Mouse (Mus musculus) left cerebral cortex, adult 2 months (tissue): ENCODE measurements around the gene Gtf2a1. TPM values are rescaled to one million over a fixed set of nuclear protein-coding genes. Genes with fewer than 3 reads are reported as not detected.

ENCODE experiments used
- DNase-seq, 2 experiments: peaks; one replicate each; pipeline ENCODE4 v3.0.0; 2021 to 2022; ENCODE audit warnings: low spot score in 2 of 2, mixed read lengths in 1 of 2; ENCODE audit errors: extremely low spot score in 1 of 2
- H3K27ac ChIP-seq: fragments of 200-600 bp; 2 replicates; pipeline ENCODE4 v1.8.1; 2022
- H3K4me3 ChIP-seq: fragments of 200-600 bp; 2 replicates; pipeline ENCODE4 v1.8.1; 2022
- CTCF ChIP-seq: fragments of 200-600 bp; IDR thresholded peaks from 2 replicates; pipeline ENCODE4 v1.8.1; 2022; ENCODE audit warnings: antibody characterized with exemption, mild to moderate bottlenecking, moderate library complexity
- intact Hi-C: fragments of 180-260 bp; cut with DNase I; formaldehyde crosslinking; loops from one replicate; pipeline ENCODE4 v1.15.1; 2025
- total RNA-seq, 2 experiments: library from RNA; stranded (reverse); gene quantifications; 2 replicates each; pipeline ENCODE4 v1.2.3; 2021

Gene Gtf2a1
- total RNA-seq, 2 experiments from 2014 or later: 46.4 to 50.8 TPM

DNA sequence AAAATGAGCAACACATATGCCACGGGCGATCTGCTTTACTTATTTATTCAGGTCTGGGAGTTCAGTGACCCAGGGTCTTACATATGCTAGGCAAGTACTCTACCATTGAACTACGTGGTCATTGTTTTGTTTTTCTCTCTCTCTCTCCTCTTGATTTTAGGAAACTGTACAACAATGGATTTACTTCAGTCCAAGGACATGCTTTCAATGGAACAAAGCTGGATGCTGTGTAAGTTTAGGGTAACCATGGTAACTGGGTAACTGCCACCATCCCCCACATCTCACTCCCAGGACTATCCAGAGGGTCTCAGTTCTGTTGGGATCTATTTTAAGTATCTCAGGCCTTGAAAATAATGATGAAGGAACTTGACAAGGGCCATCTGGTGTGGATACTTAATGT lies 78.5 kb downstream of the Gtf2a1 start:
- no peak overlapping the region for H3K4me3 ChIP-seq
- no peak for DNase-seq
- no peak overlapping the region for H3K27ac ChIP-seq
- no peak for TF ChIP-seq CTCF
- intact Hi-C loops: no loop called here

Other genes starting within 250 kb of the Gtf2a1 start
- 1 to 10 TPM; 6.9 to 7.1 TPM for gene Cep128, start 206.1 kb downstream of the Gtf2a1 start, total RNA-seq
- under 1 TPM; 0.23 to 0.33 TPM for gene Tshr, start 205.9 kb downstream of the Gtf2a1 start, total RNA-seq
- 10 to 100 TPM; 17.1 to 20.2 TPM for gene Ston2, start 197.9 kb upstream of the Gtf2a1 start, total RNA-seq